Mouse (Mus musculus): ENCODE data around the gene Gm28035.

DNA sequence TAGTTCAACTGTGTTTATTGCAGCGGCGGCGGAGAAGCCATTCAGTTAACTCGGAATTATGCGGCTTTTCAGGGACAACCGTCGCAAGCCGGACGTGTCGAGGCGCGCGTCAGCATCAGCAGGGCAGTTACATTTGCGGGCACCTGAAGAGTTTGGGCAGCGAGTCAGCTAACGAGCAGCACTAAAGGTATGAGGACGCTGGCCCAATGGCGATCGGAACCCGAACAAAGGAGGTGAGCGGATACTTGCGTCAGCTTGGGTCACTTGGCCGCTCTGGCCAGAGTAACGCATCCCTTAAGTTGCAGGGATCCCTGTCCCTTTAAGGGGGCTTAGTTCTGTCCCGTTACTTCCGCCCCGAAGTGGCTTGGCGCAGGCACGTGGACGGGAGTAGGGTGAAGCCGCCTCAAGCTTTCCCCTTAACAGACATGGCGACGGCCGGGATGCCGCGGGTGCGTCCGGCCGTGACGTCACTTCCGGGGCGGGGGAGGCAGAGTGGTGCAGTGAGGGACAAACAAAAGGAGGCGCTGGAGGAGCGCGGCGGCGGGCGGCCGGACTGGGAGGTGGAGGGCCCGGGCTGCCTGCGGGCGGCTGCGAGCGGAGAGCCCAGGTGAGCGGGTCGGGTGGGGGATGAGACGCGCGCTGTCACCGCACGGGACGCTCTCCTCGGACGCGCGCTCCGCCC is 3.0 kb upstream of the Gm28035 start, which contains the start of gene Lrrc8a:
- TF ChIP-seq GATA2 (IDR thresholded peaks at IDR 0.05; ENCODE audit: borderline replicate concordance, low read depth, low read length) (no peak), CTCF (IDR thresholded peaks at IDR 0.05; ENCODE audit: low read depth, low read length) (no peak), GATA1 (IDR thresholded peaks at IDR 0.05; ENCODE audit: borderline replicate concordance, low read length) (no peak), TAL1 (conservative IDR thresholded peaks at IDR 0.05; ENCODE audit: low read depth, low read length) (no peak), POLR2AphosphoS5 (IDR thresholded peaks at IDR 0.05; ENCODE audit: insufficient replicate concordance, low read depth, low read length) (0 out of 2 replicates have a peak, but pooled peaks have one; percentile 40)

All from G1E (cell line).